Mouse (Mus musculus): ENCODE measurements around the gene Pced1a.
"Not testable (repeated sequence)": the region's sequence is repeated elsewhere in the genome, so short reads cannot be mapped to it uniquely, and the experiment has no call there.

Pced1a gene

GRCm38 (mm10) chr2:130388796-130389195 is 35.7 kb downstream of the Pced1a start:
- no peak for DNase-seq

GRCm38 (mm10) chr2:130386212-130386611 is 38.3 kb downstream of the Pced1a start:
- no peak for DNase-seq

- DNase-seq: no peak
These were observed 40.6 kb downstream of the Pced1a start for GRCm38 (mm10) chr2:130383895-130384294.

- no peak for DNase-seq
These were observed 41.3 kb downstream of the Pced1a start for GRCm38 (mm10) chr2:130383205-130383604.

- DNase-seq: no peak
These were observed 49.5 kb downstream of the Pced1a start for GRCm38 (mm10) chr2:130374951-130375350.

- not testable (repeated sequence) for DNase-seq
These were observed 51.5 kb downstream of the Pced1a start for GRCm38 (mm10) chr2:130373026-130373425.

- no peak for DNase-seq
These were observed 57.1 kb downstream of the Pced1a start for GRCm38 (mm10) chr2:130367386-130367785.

Data from right cerebral cortex, postnatal 4 days (tissue).